Mouse (Mus musculus): ENCODE results near the gene Mmachc.

The Mmachc gene

GRCm38 (mm10) chr4:116708201-116708764 lies at the start of gene Mmachc, which contains the start of gene Ccdc163:
Gene Mmachc, minus strand, starts transcription at chr4:116708406.
Gene Ccdc163, plus strand, starts transcription at chr4:116708509.
- peak; percentile 98 for DNase-seq

DNA sequence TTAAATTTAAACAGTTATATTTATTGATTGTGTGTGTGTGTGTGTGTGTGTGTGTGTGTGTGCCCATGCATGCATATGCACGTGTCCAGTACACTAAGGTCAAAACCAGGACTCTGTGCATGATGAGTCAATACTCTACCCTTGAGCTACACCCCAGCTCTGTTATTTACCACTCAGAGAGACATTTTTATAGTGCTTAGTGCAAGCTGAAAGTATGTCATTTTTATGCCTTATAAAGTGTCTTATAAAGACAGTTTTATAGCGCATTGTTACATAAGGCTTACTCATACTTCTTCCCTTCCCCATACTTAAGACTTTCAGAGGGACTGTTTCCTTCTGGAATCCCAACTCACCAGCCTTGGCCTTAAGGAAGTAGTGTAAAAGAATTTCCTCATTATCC lies 41.5 kb upstream of the Mmachc start:
- DNase-seq: no peak

DNA sequence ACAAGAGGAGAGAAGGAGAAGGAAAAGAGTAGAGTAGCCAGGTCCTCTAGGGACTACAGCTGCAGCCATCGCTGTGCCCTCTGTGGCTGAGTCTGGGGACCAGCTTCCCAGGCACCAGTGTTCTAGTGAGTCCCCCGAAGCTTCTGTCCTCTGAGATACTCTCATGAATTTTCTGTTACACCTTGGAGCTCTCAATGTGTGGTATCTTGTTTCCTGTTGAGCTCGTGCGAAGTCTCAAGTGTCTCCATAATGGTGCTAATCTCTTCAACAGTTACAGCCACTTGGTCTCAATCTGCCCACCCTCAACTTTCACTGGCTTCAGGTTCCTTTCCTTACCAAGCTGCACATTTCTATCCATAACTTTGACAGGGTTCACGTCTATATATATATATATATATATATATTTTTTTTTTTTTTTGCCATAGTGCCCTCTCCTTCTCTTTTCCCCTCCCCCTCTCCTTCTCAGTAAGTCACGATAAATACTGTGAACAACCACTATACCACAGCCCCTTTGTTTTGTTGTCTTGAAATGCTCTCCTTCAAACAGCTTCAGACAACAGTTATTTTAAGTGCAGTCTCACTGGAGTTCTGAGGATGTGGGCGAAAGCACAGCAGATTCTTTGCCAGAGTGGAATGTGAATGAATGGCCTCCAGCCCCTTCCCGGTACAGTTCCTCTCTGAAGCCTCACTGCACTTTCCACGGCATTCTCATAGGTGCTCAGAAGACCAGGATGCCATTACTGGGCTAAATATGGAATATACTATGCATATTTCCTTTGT lies 31.0 kb upstream of the Mmachc start:
- no peak for DNase-seq

DNA sequence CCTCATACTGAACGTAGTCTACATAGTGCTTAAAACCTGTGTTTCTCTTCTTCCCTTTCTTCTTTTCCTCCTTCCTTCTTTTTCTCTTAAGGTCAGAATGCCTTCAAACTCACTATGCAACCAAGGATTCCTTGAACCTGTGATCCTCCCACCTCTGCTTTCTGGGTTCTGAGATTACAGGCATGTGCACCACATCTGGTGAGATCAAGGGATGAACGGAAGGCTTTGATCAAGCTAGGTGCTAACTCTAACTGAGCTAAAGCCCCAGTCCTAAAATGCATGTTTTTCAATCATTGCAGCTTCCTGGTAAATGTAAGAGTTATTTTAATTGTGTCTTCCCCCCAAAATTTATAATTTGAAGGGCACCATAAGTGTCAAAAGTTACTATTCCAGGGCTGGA lies 26.8 kb upstream of the Mmachc start:
- DNase-seq: no peak

DNA sequence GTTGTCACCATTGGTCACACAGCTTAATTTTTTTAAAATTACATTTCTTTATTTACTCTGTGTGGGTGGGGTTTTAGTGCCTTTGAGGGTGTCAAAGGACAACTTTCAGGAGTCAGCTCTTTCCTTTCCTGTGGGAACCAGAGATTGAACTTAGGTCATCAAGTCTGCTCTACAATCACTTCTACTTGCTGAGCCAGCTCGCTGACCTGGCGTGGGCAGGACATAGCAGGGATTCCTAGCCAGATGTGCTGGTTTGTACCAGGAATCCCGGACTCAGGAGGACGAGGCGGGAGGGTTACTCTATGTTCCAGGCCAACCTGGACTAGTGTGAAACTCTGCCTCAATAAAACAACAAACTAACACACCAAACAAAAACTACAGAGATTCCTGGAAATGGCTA lies 24.1 kb upstream of the Mmachc start:
- no peak for DNase-seq

DNA sequence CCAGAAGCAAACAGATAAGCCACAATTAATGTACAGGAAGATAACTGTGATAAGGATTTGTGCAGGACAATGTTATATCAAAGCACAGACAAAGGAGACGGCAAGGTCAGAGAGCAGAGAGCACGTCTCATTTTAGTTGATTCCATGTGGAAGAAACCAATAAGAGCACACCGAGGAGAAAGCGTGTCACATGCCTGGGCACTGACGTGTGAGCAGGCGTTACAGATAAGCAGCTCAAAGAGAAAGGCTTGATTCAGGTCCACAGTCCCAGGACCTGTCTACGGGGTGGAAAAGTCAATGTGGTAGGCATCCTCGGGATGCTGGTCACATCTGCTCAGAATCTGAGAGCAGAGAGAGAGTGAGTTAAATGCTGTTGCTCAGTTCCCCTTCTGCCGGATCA lies 22.9 kb upstream of the Mmachc start:
- DNase-seq: no peak

DNA sequence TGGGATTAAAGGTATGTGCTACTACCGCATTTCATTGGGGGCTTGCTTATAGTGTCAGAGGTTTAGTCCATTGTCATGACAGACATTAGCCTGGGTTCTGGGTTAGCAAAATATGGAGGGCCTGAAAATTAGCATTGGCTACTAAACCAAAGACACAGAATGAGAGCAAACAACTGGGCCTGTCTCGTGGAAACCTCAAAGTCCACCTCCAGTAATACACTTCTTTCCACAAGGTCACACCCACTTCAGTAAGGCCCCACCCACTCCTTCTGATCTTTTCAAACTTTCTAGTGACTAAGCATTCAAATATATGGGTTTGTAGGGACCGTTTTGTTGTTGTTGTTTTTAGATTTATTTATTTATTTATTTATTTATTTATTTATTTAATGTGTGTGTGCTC lies 21.3 kb upstream of the Mmachc start:
- DNase-seq: no peak

GRCm38 (mm10) chr4:116727401-116727800 lies 19.2 kb upstream of the Mmachc start:
- DNase-seq: no peak

DNA sequence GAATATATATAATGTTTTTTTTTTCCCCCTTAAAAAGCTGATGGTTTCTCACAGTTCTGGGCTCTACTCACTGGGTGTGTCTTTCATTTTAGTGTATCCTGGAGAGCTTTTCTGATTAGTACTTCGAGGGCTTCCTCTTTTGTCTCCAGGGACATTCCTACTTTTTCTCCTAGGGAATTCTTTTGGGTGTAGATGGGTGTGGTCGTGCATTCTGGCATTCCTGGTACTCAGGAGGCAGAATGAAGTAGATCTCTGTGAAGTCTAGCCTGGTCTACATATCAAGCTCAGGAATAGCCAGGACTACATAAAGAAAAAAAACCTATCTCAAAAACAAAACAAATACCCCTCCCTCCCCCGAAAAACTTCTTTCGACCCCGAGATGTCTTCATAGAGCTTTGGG lies 17.2 kb upstream of the Mmachc start:
- no peak for DNase-seq

DNA sequence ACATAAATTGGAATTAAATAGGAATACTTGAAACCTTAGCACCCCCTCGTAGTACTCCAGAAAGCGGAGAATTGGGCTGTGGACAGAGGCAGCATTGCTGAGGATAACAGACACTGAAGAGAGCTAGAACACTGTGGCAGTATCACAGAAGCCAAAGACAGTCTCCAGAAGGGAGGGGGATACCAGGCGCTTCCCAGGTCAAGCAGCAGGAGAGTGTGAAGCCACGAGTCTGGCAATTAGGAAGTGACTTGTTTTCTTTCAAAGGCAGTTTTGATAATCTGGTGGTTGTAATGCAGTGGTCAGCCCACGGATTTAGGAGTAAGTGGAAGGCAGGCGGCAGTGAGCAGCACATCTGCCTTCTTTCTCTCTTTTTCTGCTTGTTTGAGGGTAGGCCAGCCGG lies 14.0 kb upstream of the Mmachc start:
- no peak for DNase-seq

DNA sequence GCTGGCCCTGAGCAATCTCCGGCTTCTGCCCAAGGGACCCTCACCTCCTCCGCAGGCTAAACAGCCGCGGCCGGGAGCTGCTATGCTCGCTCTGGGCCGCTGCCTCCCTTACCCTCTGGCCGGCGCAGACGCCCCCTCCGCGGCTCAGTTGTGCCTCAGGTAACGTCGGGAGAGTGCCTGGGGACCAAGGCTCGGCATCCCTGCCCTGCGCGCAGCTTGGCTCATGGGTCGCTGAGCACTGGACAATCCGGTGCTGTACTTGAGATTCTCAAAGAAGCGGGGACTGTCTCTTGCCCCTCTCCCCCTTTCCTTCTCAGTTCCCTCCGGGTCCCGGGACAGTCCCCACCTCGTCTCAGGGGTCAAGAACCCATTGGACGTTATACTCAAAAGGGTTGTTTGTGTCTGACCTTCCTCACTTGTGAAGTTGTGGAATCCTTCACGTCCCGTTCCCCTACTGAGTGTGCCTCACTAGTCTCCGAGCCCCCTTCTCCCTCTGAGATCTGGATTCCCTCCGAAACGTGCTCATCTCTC lies 13.0 kb upstream of the Mmachc start:
- no peak for DNase-seq

- DNase-seq: peak; percentile 99
Observed at GRCm38 (mm10) chr4:116720343-116721097, 12.3 kb upstream of the Mmachc start, which contains the start of gene Tesk2. Gene Tesk2, plus strand, starts transcription at chr4:116720948.

GRCm38 (mm10) chr4:116719396-116719795 lies 11.2 kb upstream of the Mmachc start:
- DNase-seq: peak; percentile 85

GRCm38 (mm10) chr4:116712536-116712935 lies 4.3 kb upstream of the Mmachc start:
- no peak for DNase-seq

GRCm38 (mm10) chr4:116710154-116710553 lies 1.9 kb upstream of the Mmachc start:
- no peak for DNase-seq

GRCm38 (mm10) chr4:116708791-116709390 lies 685 bp upstream of the Mmachc start:
- no peak for DNase-seq

- DNase-seq: no peak
Observed at GRCm38 (mm10) chr4:116707666-116708065, 540 bp downstream of the Mmachc start.

- peak; percentile 86 for DNase-seq
Observed at GRCm38 (mm10) chr4:116703804-116704203, 4.4 kb downstream of the Mmachc start.

GRCm38 (mm10) chr4:116700964-116701363 lies 7.2 kb downstream of the Mmachc start:
- DNase-seq: no peak

DNA sequence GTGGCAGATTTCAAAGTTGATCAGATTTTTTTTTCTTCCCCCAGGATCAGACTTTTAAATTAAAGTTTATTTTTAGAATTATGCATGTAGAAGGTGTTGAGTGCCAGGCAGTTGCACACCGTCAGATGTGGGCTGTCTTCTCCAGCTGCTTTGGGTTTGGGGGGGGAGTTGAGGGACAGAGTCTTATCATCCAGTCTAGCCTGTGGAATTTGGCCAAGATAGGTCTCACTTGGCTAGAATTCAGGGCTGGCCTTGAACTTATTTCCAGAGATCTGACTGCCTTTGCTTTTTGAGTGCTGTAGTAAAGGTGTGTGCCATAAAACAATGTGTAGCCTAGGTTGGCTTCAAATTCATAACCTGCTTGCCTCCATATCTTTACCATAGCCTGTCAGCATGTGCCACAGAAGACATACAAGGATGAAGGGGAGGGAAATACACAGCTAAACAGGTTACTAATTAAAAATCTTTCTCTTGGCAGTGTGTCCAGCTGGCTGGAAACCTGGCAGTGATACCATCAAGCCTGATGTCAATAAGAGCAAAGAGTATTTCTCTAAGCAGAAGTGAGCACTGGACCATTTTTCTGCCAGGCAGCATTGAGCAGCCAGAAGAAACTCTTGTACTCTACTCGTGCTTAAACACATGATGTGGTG lies 9.4 kb downstream of the Mmachc start:
- no peak for DNase-seq

- DNase-seq: no peak
Observed at GRCm38 (mm10) chr4:116693785-116694184, 14.4 kb downstream of the Mmachc start.

GRCm38 (mm10) chr4:116692146-116692545 lies 16.1 kb downstream of the Mmachc start:
- DNase-seq: no peak
